Mouse (Mus musculus): ENCODE results near the gene Vmn1r37. TPM values are rescaled to one million over a fixed set of nuclear protein-coding genes. Genes with fewer than 3 reads are reported as not detected.
"Not testable (repeated sequence)": the region's sequence is repeated elsewhere in the genome, so short reads cannot be mapped to it uniquely, and the experiment has no call there.

Vmn1r37 gene
- not detected for total RNA-seq (2021)

GRCm38 (mm10) chr6:66729082-66729481 lies at the start of gene Vmn1r37:
TSS of gene Vmn1r37 (plus strand) at chr6:66729382.
- DNase-seq, result not testable (repeated sequence)

DNA sequence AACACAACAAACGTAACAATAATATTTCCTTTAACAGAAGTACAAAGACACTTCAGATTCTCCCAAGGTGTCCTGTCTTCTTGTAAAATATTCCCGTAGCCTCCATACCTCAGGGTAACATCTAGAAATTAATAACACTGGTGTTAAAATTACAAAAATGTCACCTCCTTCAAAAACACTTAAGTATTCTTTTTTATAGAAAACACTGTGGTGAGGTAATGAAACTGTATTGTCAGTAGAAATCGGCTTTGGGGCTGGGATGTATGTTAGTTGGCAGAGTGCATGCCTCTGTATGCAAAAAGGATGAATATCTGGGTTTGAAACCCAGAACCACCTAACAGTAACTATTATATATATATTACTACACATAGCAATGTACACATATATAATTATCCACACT lies 43.4 kb upstream of the Vmn1r37 start, which contains the start of gene Vmn1r35:
TSS of gene Vmn1r35 (minus strand) at position 101 of the 400 bp plus-strand sequence.
- DNase-seq, result no peak

- DNase-seq, result no peak
Observed at GRCm38 (mm10) chr6:66708901-66709300, 20.3 kb upstream of the Vmn1r37 start.

- no peak for DNase-seq
Observed at GRCm38 (mm10) chr6:66713854-66714253, 15.3 kb upstream of the Vmn1r37 start.

DNA sequence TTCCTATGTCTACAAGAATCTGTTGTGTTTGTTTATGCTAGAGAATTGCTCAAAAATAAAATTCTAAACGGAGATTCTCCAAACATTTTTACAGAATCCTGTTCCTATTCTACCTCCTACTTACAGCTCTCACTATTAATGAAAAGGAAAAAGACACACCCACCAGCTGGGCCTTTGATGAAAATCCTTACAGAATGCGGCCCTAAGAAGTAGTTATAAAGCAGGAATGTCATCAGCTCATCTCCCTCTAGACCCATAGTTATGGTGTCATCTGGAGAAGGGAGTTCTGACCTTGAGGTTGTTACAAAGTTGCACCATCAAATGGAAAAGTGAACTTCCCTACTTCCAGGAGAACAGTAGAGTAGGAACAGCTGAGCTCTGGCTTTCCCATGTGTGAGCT lies 10.1 kb upstream of the Vmn1r37 start, which contains the start of gene Vmn1r36:
TSS of gene Vmn1r36 (minus strand) at position 101 of the 400 bp plus-strand sequence.
- DNase-seq, result not testable (repeated sequence)

DNA sequence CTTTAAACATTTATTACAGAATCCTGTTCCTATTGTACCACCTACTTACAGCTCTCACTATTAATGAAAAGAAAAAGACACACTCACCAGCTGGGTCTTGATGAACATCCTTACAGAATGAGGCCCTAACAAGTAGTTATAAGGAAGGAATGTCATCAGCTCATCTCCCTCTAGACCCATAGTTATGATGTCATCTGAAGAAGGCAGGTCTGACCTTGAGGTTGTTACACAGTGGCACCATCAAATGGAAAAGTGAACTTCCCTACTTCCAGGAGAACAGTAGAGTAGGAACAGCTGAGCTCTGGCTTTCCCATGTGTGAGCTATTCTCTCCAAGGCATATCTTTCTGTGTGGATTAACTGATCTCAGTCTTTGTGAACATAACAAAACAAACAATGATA lies 53.3 kb downstream of the Vmn1r37 start, which contains the start of gene Vmn1r38:
TSS of gene Vmn1r38 (minus strand) at position 101 of the 400 bp plus-strand sequence.
- DNase-seq, result not testable (repeated sequence)

Other genes with a start within 250 kb of the Vmn1r37 start
- gene Mad2l1, start 194.0 kb upstream of the Vmn1r37 start, total RNA-seq (2021), result 10 to 100 TPM; 40.5 to 45.4 TPM
- not detected for gene Vmn1r32, start 169.3 kb upstream of the Vmn1r37 start, total RNA-seq (2021)
- not detected for gene Vmn1r33, start 111.1 kb upstream of the Vmn1r37 start, total RNA-seq (2021)
- gene Vmn1r34, start 85.5 kb upstream of the Vmn1r37 start, total RNA-seq (2021), result not detected
- not detected for gene Vmn1r35, start 43.5 kb upstream of the Vmn1r37 start, total RNA-seq (2021)
- not detected for gene Vmn1r36, start 10.2 kb upstream of the Vmn1r37 start, total RNA-seq (2021)
- gene Vmn1r38, start 53.2 kb downstream of the Vmn1r37 start, total RNA-seq (2021), result not detected
- not detected for gene Vmn1r39, start 81.2 kb downstream of the Vmn1r37 start, total RNA-seq (2021)
- 10 to 100 TPM; 60.9 to 63.1 TPM for gene Gng12, start 167.0 kb downstream of the Vmn1r37 start, total RNA-seq (2021)

All from heart, postnatal 4 days (tissue).